Mouse (Mus musculus) testis, adult 2 months (tissue): ENCODE measurements around the gene Ccndbp1. TPM values are rescaled to one million over a fixed set of nuclear protein-coding genes. Genes with fewer than 3 reads are reported as not detected.

Experiments used
- H3K27ac ChIP-seq: fragments of 200-500 bp; 2 replicates; pipeline ENCODE4 v1.5.1; 2012; ENCODE audit warnings: low read depth, low read length; ENCODE audit not compliant: control insufficient read depth, insufficient read depth
- H3K27me3 ChIP-seq: fragments of 200-500 bp; 2 replicates; pipeline ENCODE4 v1.6.1; 2012; ENCODE audit warnings: mild to moderate bottlenecking, low read length, moderate library complexity; ENCODE audit not compliant: control insufficient read depth, insufficient read depth
- H3K36me3 ChIP-seq: fragments of 200-500 bp; 2 replicates; pipeline ENCODE4 v1.6.1; 2012; ENCODE audit warnings: mild to moderate bottlenecking, low read length; ENCODE audit not compliant: control insufficient read depth, insufficient read depth
- H3K4me1 ChIP-seq: fragments of 200-500 bp; 2 replicates; pipeline ENCODE4 v1.6.1; 2012; ENCODE audit warnings: low read length; ENCODE audit not compliant: control insufficient read depth, insufficient read depth
- H3K4me3 ChIP-seq: fragments of 200-500 bp; 2 replicates; pipeline ENCODE4 v1.5.1; 2012; ENCODE audit warnings: low read depth, mild to moderate bottlenecking, low read length, moderate library complexity, mixed read lengths; ENCODE audit not compliant: control insufficient read depth
- CTCF ChIP-seq: fragments of 200-500 bp; IDR thresholded peaks from 2 replicates; pipeline ENCODE4 v1.5.1; 2012; ENCODE audit warnings: low read depth, mild to moderate bottlenecking, inconsistent platforms, low read length, moderate library complexity; ENCODE audit not compliant: control insufficient read depth, insufficient read depth, insufficient replicate concordance
- POLR2A ChIP-seq: fragments of 200-500 bp; IDR thresholded peaks from 2 replicates; pipeline ENCODE4 v1.6.1; 2012; ENCODE audit warnings: low read depth, mild to moderate bottlenecking, inconsistent platforms, low read length, moderate library complexity; ENCODE audit not compliant: control insufficient read depth
- polyA plus RNA-seq: library from polyadenylated mRNA; depleted of rRNA; stranded (reverse); fragments of >200 nt; gene quantifications from 2 replicates; pipeline ENCODE4 v1.2.3, GENCODE M21; 2012; rRNA removed

Gene Ccndbp1
- polyA plus RNA-seq, 1 experiment, result 11.0 TPM

GRCm38 (mm10) chr2:121055915-121056314 is 47.7 kb downstream of the Ccndbp1 start:
- no peak overlapping the region for H3K27ac ChIP-seq
- no peaks in the 10 kb centered on the region for H3K4me1 ChIP-seq
- H3K27me3 ChIP-seq, result no peaks in the 10 kb centered on the region
- no peak overlapping the region for H3K4me3 ChIP-seq
- no peaks in the 10 kb centered on the region for H3K36me3 ChIP-seq
- no peak for TF ChIP-seq CTCF
- no peak for TF ChIP-seq POLR2A

- Histone ChIP-seq H3K36me3 (no peaks in the 10 kb centered on the region), H3K4me3 (no peak overlapping the region), H3K27ac (no peak overlapping the region), H3K27me3 (no peaks in the 10 kb centered on the region), H3K4me1 (no peaks in the 10 kb centered on the region)
- no peak for TF ChIP-seq POLR2A
- TF ChIP-seq CTCF, result no peak
Observed at GRCm38 (mm10) chr2:121057997-121058396, 49.8 kb downstream of the Ccndbp1 start.

DNA sequence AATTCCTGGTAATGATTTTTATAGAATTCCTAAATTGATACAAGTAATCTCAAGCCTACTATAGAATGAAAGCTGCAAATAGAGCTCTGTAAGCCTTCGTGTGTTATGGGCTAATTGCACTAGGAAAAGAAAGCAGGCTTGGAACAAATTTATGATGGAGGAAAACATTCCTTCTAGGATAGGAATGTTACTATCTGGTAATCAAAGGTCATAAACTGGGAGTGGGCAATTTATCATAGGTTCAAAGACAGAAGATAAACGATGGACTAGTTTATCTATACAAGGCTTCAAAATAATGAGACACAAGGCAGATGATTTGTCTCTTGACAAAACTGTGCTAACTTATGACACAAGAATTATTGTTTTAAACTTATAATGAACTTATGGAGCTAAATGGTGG is 53.1 kb downstream of the Ccndbp1 start:
- no peak overlapping the region for H3K4me3 ChIP-seq

More for the DNA sequence above, 53.1 kb downstream of the Ccndbp1 start:
- no peaks in the 10 kb centered on the region for H3K27me3 ChIP-seq
- H3K27ac ChIP-seq, result no peak overlapping the region
- no peak for TF ChIP-seq CTCF
- no peak for TF ChIP-seq POLR2A
- H3K4me1 ChIP-seq, result no peaks in the 10 kb centered on the region
- H3K36me3 ChIP-seq, result no peaks in the 10 kb centered on the region

Other genes starting within 250 kb of the Ccndbp1 start
- 44.9 and 51.4 TPM in 2 replicates for gene Cdan1, start 158.3 kb upstream of the Ccndbp1 start, polyA plus RNA-seq
- gene Ttbk2, start 157.8 kb upstream of the Ccndbp1 start, polyA plus RNA-seq, result 81.2 and 82.3 TPM in 2 replicates
- gene Ubr1, start 37.7 kb upstream of the Ccndbp1 start, polyA plus RNA-seq, result 12.6 and 16.4 TPM in 2 replicates
- gene Tmem62, start 31.4 kb upstream of the Ccndbp1 start, polyA plus RNA-seq, result 2.2 and 3.6 TPM in 2 replicates
- gene Epb42, start 28.7 kb downstream of the Ccndbp1 start, polyA plus RNA-seq, result not detected in 2 replicates
- not detected in 2 replicates for gene Tgm5, start 77.4 kb downstream of the Ccndbp1 start, polyA plus RNA-seq
- gene Tgm7, start 101.4 kb downstream of the Ccndbp1 start, polyA plus RNA-seq, result 0.41 and 0.65 TPM in 2 replicates
- gene Adal, start 132.0 kb downstream of the Ccndbp1 start, polyA plus RNA-seq, result 4.4 and 6.1 TPM in 2 replicates
- gene Lcmt2, start 132.2 kb downstream of the Ccndbp1 start, polyA plus RNA-seq, result 1.6 and 1.9 TPM in 2 replicates
- gene Tubgcp4, start 162.3 kb downstream of the Ccndbp1 start, polyA plus RNA-seq, result 36.3 and 37.0 TPM in 2 replicates
- gene Zscan29, start 162.7 kb downstream of the Ccndbp1 start, polyA plus RNA-seq, result 2.4 and 2.8 TPM in 2 replicates